Mouse (Mus musculus) kidney, adult 2 months (tissue): Measurements from ENCODE around the gene Eif1ad.

Experiments used
- CTCF ChIP-seq: fragments of 200-500 bp; conservative IDR thresholded peaks from 2 replicates; pipeline ENCODE4 v1.5.1; 2011; ENCODE audit warnings: low read depth, mild to moderate bottlenecking, control low read depth, low read length, moderate library complexity, mixed read lengths; ENCODE audit not compliant: insufficient read depth, insufficient read length
- POLR2A ChIP-seq: fragments of 200-500 bp; IDR thresholded peaks from one replicate; pipeline ENCODE4 v1.6.1; 2011; ENCODE audit warnings: low read depth, low read length, control low read depth

- no peak for TF ChIP-seq CTCF
- TF ChIP-seq POLR2A, result no peak
These were observed 8.2 kb downstream of the Eif1ad start for GRCm38 (mm10) chr19:5374748-5375147.
